Mouse (Mus musculus): ENCODE measurements around the gene Isx.

DNA sequence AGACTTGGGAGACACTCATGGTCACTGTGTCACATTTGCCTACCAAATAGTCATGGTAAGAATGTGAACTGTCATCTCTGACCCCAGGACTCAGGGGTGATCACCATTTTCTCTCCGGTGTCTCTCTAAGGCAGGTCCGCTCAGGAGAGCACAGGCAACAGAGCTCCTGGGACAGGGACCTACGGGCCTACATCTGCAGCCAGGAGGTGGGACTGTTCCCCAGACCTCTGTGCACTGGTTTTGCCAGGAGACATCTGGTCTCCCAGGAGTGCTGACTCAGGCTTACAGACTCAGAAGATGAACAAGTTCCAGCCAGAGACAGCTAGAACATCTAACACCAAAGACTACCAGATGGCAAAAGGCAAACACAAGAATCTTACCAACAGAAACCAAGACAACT lies 69.1 kb downstream of the Isx start:
- no peak for TF ChIP-seq CTCF (IDR thresholded peaks at IDR 0.05; ENCODE audit: low read depth)
- no peak for TF ChIP-seq EP300 (IDR thresholded peaks at IDR 0.05; ENCODE audit: low read depth)

All from liver, postnatal 0 days (tissue).